Mouse (Mus musculus): ENCODE results near the gene Creb3l1.

The Creb3l1 gene

GRCm38 (mm10) chr2:92024274-92024672, at the start of gene Creb3l1:
Gene Creb3l1, minus strand, starts transcription at chr2:92024502.
- DNase-seq = peak; percentile 33

- no peak for DNase-seq
Measured at GRCm38 (mm10) chr2:92071143-92071542, 46.8 kb upstream of the Creb3l1 start.

GRCm38 (mm10) chr2:92069630-92070029, 45.3 kb upstream of the Creb3l1 start:
- no peak for DNase-seq

- DNase-seq = no peak
Measured at GRCm38 (mm10) chr2:92067600-92067999, 43.3 kb upstream of the Creb3l1 start.

GRCm38 (mm10) chr2:92066899-92067298, 42.6 kb upstream of the Creb3l1 start:
- DNase-seq = no peak

- DNase-seq = no peak
Measured at GRCm38 (mm10) chr2:92065938-92066337, 41.6 kb upstream of the Creb3l1 start.

- DNase-seq = no peak
Measured at GRCm38 (mm10) chr2:92065269-92065888, 41.1 kb upstream of the Creb3l1 start.

GRCm38 (mm10) chr2:92063106-92063505, 38.8 kb upstream of the Creb3l1 start:
- no peak for DNase-seq

GRCm38 (mm10) chr2:92061337-92061736, 37.0 kb upstream of the Creb3l1 start:
- no peak for DNase-seq

- no peak for DNase-seq
Measured at GRCm38 (mm10) chr2:92060291-92060690, 36.0 kb upstream of the Creb3l1 start.

- DNase-seq = peak; percentile 85
Measured at GRCm38 (mm10) chr2:92059481-92060220, 35.3 kb upstream of the Creb3l1 start.

- DNase-seq = no peak
Measured at GRCm38 (mm10) chr2:92058936-92059335, 34.6 kb upstream of the Creb3l1 start.

- peak; percentile 97 for DNase-seq
Measured at GRCm38 (mm10) chr2:92058469-92058868, 34.2 kb upstream of the Creb3l1 start.

- no peak for DNase-seq
Measured at GRCm38 (mm10) chr2:92056760-92057159, 32.5 kb upstream of the Creb3l1 start.

- DNase-seq = peak; percentile 66
Measured at GRCm38 (mm10) chr2:92055831-92056236, 31.5 kb upstream of the Creb3l1 start.

GRCm38 (mm10) chr2:92055101-92055813, 31.0 kb upstream of the Creb3l1 start:
- peak; percentile 83 for DNase-seq

GRCm38 (mm10) chr2:92052754-92053153, 28.5 kb upstream of the Creb3l1 start:
- DNase-seq = no peak

GRCm38 (mm10) chr2:92052188-92052587, 27.9 kb upstream of the Creb3l1 start:
- no peak for DNase-seq

- DNase-seq = no peak
Measured at GRCm38 (mm10) chr2:92048034-92048690, 23.9 kb upstream of the Creb3l1 start.

- DNase-seq = no peak
Measured at GRCm38 (mm10) chr2:92047601-92048000, 23.3 kb upstream of the Creb3l1 start.

- DNase-seq = no peak
Measured at GRCm38 (mm10) chr2:92043285-92043684, 19.0 kb upstream of the Creb3l1 start.

- DNase-seq = no peak
Measured at GRCm38 (mm10) chr2:92041538-92041937, 17.2 kb upstream of the Creb3l1 start.

GRCm38 (mm10) chr2:92034273-92034672, 10.0 kb upstream of the Creb3l1 start:
- no peak for DNase-seq
